Mouse (Mus musculus): Measurements from ENCODE around the gene Foxj3. TPM values are rescaled to one million over a fixed set of nuclear protein-coding genes. Genes with fewer than 3 reads are reported as not detected.
A peak's percentile ranks its signal among the peaks of the same experiment; 100 is the strongest.
"Not testable (repeated sequence)": the region's sequence is repeated elsewhere in the genome, so short reads cannot be mapped to it uniquely, and the experiment has no call there.

The Foxj3 gene
- polyA plus RNA-seq (2011; ENCODE audit: insufficient read length, low read depth, missing spikeins) = 40.3 and 48.6 TPM in 2 replicates

DNA sequence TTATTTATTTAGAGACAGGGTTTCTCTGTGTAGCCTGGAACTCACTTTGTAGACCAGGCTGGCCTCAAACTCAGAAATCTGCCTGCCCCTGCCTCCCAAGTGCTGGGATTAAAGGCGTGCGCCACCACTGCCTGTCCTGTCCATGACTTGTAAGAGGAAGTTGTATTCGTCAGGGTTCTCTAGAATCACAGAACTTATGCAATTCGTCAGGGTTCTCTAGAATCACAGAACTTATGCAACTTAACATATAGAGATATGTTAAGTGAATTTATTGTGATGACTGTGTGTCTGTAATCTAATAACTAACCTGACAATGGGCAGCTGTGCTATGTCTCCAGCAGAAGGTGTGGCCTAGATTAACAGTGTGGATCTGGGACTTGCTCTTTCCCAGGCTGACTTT lies at the start of gene Foxj3:
Gene Foxj3 (plus strand): TSS at position 390 of the 400 bp plus-strand sequence.
- H3K27ac ChIP-seq (ENCODE audit: insufficient read depth, low read length); H3K4me1 ChIP-seq (ENCODE audit: control insufficient read depth, insufficient read depth, low read length); H3K4me3 ChIP-seq (ENCODE audit: insufficient read depth, low read length): not testable (repeated sequence)

DNA sequence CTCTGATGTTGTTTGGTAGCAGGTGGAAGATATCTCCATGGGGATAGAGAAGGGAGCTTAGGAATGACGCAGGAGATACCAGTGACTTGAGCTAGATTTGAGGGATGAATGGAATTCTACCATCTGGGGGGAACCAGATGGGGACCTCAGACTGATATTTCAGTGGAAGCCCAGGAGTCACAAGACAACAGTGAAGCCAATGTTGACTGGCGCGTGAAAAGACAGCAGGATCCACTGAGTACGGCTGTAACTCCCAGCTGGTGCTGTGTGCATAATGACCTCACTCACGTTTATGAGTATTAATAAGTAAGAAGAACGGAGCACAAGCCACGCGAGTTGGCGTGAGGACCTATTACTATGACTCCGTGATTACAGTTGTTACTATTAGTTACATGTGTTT lies 47.1 kb upstream of the Foxj3 start:
- Histone ChIP-seq H3K4me1 (ENCODE audit: control insufficient read depth, insufficient read depth, low read length) (no peaks in the 10 kb centered on the region), H3K4me3 (ENCODE audit: insufficient read depth, low read length) (no peak overlapping the region), H3K27ac (ENCODE audit: insufficient read depth, low read length) (no peak overlapping the region)
- TF ChIP-seq POLR2A (IDR thresholded peaks at IDR 0.05; ENCODE audit: low read depth, low read length) (no peak), CTCF (IDR thresholded peaks at IDR 0.05; ENCODE audit: borderline replicate concordance, insufficient read depth, low read length) (no peak)

DNA sequence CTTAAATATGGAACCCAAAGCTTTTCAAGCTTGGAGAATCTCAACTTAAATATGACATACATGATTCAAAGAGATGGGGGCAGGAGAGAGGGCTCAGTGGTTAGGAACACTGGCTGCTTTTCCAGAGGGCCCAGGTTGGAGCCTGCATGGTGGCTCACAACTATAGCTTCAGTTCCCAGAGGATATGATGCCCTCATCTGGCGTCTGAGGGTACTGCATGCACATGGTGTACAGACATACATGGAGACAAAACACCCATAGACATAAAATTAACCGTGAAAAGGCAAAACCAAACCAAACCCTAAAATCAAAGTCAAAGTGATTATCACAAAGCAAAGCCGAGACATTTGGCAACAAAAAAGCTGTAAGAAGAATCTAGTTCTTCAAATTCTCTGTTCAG lies 46.0 kb upstream of the Foxj3 start:
- Histone ChIP-seq H3K4me3 (ENCODE audit: insufficient read depth, low read length) (no peak overlapping the region), H3K27ac (ENCODE audit: insufficient read depth, low read length) (no peak overlapping the region), H3K4me1 (ENCODE audit: control insufficient read depth, insufficient read depth, low read length) (no peaks in the 10 kb centered on the region)
- TF ChIP-seq CTCF (IDR thresholded peaks at IDR 0.05; ENCODE audit: borderline replicate concordance, insufficient read depth, low read length) (no peak), POLR2A (IDR thresholded peaks at IDR 0.05; ENCODE audit: low read depth, low read length) (no peak)

DNA sequence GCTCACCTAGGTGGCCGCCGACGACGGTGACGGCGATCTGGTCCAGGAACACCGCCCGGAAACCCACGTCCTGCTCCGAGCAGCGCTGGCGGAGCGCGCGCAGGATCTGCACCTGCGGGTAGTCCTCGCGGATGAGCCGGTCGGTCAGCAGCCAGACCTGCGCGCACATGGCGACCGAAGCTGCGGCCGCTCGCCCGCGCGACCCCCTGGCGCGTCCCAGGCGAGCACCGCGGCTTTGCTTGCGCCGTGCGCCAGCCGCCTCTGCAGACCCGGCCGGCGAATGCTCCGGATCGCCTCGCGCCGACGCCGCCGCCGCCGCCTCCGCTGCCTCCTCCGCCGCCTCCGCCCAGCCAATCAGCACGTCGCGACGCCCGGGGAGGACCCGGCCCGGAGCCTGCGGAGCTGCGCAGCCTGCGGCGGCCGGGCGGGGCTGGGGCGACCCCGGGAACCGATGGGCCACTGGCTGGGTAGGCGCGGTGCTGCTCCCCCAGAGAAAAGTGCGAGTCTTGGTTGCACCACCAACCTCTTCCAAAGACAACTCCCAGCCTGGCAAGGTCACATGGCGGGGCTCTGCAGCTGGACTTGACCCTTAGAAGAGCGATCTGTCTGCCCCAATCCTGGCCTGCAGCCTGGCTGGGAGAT lies 44.4 kb upstream of the Foxj3 start, which contains the start of gene Rimkla:
Gene Rimkla (minus strand): TSS at position 338 of the 642 bp plus-strand sequence.
- H3K4me3 ChIP-seq (ENCODE audit: insufficient read depth, low read length) = peak within 1 kb of the TSS; percentile 41
- no peak within 1 kb of the TSS for H3K27ac ChIP-seq (ENCODE audit: insufficient read depth, low read length)
- TF ChIP-seq POLR2A (IDR thresholded peaks at IDR 0.05; ENCODE audit: low read depth, low read length) = no peak
- TF ChIP-seq CTCF (IDR thresholded peaks at IDR 0.05; ENCODE audit: borderline replicate concordance, insufficient read depth, low read length) = no peak
- no peaks in the 10 kb centered on the region for H3K4me1 ChIP-seq (ENCODE audit: control insufficient read depth, insufficient read depth, low read length)

DNA sequence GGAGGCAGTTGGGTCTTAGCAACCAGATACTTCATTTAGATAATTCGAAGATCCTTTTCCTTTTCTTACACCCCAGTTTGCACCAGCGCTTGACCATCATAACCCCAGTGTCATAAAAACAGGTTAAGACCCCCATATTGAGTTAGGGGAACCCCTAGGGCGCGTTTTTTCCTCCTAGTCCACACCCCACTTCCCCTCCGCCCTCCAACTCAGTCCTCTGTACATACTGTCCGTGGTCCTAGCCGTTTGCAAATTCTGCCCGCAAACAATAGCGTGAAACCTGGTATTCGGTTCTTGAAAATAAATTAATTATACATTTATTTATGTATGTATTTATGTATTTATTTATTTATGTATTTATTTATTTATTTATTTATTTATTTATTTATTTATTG lies 43.9 kb upstream of the Foxj3 start:
- Histone ChIP-seq H3K4me3 (ENCODE audit: insufficient read depth, low read length) (peak overlapping the region; percentile 34), H3K27ac (ENCODE audit: insufficient read depth, low read length) (no peak overlapping the region), H3K4me1 (ENCODE audit: control insufficient read depth, insufficient read depth, low read length) (no peaks in the 10 kb centered on the region)
- TF ChIP-seq CTCF (IDR thresholded peaks at IDR 0.05; ENCODE audit: borderline replicate concordance, insufficient read depth, low read length) (no peak), POLR2A (IDR thresholded peaks at IDR 0.05; ENCODE audit: low read depth, low read length) (no peak)

DNA sequence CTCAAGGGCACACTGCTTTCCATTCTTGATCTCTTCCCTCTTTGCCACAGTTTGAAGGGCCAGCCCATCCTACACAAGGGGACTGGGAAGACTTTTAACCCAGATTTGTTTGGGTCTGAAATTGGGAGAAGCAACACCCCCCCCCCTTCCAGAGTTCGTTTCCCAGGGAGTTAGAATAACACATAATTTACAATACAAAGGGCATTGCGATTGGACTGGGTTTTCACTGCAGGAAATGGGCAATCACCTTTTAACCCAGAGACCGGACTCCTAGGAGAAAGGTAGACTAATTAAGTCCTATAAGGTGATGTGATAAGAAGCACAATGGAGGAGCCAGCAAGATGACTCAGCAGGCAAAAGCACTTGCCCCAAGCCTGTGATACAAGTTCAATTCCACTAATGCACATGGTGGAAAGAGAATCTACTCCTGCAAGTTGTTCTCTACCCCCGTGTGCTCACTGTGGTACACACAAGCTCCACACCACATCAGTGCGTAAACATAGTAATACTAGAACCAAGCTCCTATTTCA lies 38.4 kb upstream of the Foxj3 start:
- TF ChIP-seq POLR2A (IDR thresholded peaks at IDR 0.05; ENCODE audit: low read depth, low read length) = no peak
- TF ChIP-seq CTCF (IDR thresholded peaks at IDR 0.05; ENCODE audit: borderline replicate concordance, insufficient read depth, low read length) = no peak
- Histone ChIP-seq H3K4me3 (ENCODE audit: insufficient read depth, low read length) (no peak overlapping the region), H3K27ac (ENCODE audit: insufficient read depth, low read length) (no peak overlapping the region), H3K4me1 (ENCODE audit: control insufficient read depth, insufficient read depth, low read length) (no peaks in the 10 kb centered on the region)

DNA sequence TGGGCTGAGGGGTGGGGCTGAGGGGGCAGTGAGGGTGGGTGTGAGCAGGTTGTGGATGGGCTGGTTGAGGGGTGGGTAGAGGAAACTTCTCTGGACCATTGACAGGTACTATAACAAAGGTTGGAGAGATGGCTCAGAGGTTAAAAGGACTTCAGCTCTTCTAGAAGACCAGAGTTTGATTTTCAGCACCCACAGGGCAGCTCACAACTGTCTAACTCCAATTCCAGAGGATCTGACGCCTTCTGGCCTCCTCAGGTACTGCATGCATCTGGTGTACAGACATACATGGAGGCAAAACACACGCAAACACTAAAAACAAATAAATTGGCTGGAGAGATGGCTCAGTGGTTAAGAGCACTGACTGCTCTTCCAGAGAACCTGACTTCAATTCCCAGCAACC lies 25.2 kb upstream of the Foxj3 start:
- Histone ChIP-seq H3K4me3 (ENCODE audit: insufficient read depth, low read length) (no peak overlapping the region), H3K4me1 (ENCODE audit: control insufficient read depth, insufficient read depth, low read length) (no peaks in the 10 kb centered on the region), H3K27ac (ENCODE audit: insufficient read depth, low read length) (no peak overlapping the region)
- TF ChIP-seq POLR2A (IDR thresholded peaks at IDR 0.05; ENCODE audit: low read depth, low read length) (no peak), CTCF (IDR thresholded peaks at IDR 0.05; ENCODE audit: borderline replicate concordance, insufficient read depth, low read length) (no peak)

DNA sequence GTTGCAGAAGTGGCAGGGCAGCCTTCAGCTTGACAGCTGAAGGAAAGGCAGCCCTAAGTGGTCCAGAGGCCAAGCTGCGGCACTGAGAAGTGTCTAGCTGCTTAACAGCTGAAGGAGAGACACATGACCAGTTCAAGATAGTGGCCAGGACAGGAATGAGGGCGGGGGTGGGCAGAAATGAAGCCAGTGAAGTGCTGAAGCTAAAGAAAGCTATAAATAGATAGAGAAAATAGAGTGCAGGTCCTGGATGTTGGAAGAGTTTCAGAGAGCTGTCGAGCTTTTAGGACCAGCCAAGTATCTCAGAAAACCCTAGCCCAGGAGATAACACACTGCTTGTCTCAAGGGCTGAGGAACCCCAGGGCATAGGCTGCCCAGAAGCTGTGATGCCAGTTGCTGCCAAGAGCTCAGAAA lies 24.1 kb upstream of the Foxj3 start:
- Histone ChIP-seq H3K4me3 (ENCODE audit: insufficient read depth, low read length) (no peak overlapping the region), H3K27ac (ENCODE audit: insufficient read depth, low read length) (no peak overlapping the region), H3K4me1 (ENCODE audit: control insufficient read depth, insufficient read depth, low read length) (no peaks in the 10 kb centered on the region)
- TF ChIP-seq POLR2A (IDR thresholded peaks at IDR 0.05; ENCODE audit: low read depth, low read length) = no peak
- TF ChIP-seq CTCF (IDR thresholded peaks at IDR 0.05; ENCODE audit: borderline replicate concordance, insufficient read depth, low read length) = no peak

DNA sequence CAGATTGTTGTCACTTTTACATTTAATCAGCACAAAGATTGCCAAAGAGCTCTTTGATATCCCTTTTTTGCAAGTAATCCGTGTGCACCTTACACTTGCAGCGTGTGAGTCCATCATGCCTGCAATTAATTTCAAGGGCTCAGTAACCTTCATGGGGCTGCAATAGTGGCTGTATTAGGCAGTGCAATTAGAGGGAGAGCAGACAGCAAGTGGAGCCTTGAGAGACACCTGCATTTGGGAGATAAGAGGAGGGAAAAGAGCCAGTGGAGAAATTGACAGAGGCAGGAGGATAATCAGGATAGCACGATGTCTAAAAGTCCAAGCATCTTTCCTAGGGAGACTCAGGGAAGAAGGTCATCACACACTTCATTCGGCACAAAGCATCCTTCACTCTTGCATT lies 13.2 kb upstream of the Foxj3 start:
- no peak overlapping the region for H3K4me3 ChIP-seq (ENCODE audit: insufficient read depth, low read length)
- no peak overlapping the region for H3K27ac ChIP-seq (ENCODE audit: insufficient read depth, low read length)
- H3K4me1 ChIP-seq (ENCODE audit: control insufficient read depth, insufficient read depth, low read length) = no peaks in the 10 kb centered on the region
- no peak for TF ChIP-seq POLR2A (IDR thresholded peaks at IDR 0.05; ENCODE audit: low read depth, low read length)
- no peak for TF ChIP-seq CTCF (IDR thresholded peaks at IDR 0.05; ENCODE audit: borderline replicate concordance, insufficient read depth, low read length)

DNA sequence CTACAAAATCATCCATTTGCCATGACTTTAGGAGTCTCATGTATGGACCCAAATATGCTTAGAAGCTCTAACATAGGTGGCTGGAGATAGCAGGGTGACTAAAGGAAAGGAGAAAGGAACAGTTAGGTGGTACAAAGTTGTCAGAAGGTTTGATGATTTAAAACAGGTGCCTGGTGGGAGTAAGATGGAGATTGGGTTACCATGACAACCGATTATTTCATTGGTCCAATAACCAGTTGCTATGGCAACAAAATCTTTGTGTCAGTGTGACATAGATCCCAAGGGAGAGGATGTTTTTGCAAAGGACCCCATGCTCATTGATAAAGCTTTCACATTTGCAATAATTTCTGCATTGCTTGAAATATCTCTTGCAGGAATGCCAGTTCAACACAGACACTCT lies 12.8 kb upstream of the Foxj3 start:
- H3K4me3 ChIP-seq (ENCODE audit: insufficient read depth, low read length) = no peak overlapping the region
- no peak overlapping the region for H3K27ac ChIP-seq (ENCODE audit: insufficient read depth, low read length)
- no peak for TF ChIP-seq CTCF (IDR thresholded peaks at IDR 0.05; ENCODE audit: borderline replicate concordance, insufficient read depth, low read length)
- TF ChIP-seq POLR2A (IDR thresholded peaks at IDR 0.05; ENCODE audit: low read depth, low read length) = no peak
- H3K4me1 ChIP-seq (ENCODE audit: control insufficient read depth, insufficient read depth, low read length) = no peaks in the 10 kb centered on the region
